Mouse (Mus musculus): ENCODE measurements around the gene Olfr1025-ps1.

Olfr1025-ps1 gene

DNA sequence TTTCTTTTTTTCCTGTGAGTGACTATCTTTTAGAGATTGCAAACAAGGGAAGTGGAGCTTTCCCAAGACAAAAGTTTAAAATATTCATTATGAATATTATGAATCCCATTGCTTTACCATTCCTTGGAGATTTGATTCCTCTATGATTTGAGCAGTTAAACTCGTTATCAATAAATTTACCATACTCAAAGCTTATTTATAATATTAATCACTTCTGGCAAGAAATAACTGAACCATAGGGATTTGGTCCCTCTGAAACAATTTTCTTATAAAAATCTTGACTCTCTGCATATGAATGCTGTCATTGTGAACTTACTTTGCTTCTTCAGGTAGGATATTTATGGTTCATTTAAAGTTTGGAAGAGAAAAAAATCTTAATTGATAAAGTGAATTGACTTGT, at the start of gene Olfr1025-ps1:
TSS of gene Olfr1025-ps1 (plus strand) at position 301 of the 400 bp plus-strand sequence.
- in situ Hi-C loops (cut with MboI, MseI), result no loop called here

DNA sequence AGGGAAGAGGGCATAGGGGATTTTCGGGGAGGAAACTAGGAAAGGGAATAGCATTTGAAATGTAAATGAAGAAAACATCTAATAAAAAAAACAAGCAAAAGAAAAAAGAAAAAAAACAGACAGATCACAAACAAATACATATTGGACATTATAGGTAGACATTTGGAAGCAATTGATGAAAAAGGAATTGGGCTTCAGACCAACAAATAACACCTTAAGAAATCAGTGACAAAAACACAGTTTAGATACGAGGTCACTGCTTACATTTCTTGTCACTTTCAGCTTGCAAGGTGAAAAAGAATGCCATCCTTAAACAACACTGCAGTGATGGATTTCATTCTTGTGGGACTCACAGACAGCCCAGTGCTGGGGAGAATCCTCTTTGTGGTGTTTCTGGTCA, 46.7 kb upstream of the Olfr1025-ps1 start, which contains the start of gene Olfr1022:
TSS of gene Olfr1022 (plus strand) at position 301 of the 400 bp plus-strand sequence.
- in situ Hi-C loops (cut with MboI, MseI), result no loop called here

DNA sequence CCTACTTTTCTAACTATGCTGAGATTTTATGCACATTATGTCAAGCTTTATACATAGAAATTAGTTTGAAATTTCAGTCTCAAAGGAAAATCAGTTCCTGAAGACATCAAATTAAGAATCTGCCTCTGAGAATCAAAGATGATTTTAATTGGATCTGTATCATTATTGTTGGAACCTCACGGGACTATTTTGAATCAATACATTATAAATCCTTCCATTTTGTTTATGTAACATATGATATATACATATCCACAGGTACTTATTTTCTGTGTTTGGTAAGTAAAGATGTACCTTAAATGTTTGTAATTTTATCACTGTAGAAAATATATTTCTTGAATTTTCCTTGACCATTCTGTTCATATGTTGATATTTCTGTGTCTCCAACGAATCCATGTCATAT, 29.7 kb upstream of the Olfr1025-ps1 start, which contains the start of gene Olfr1023:
TSS of gene Olfr1023 (plus strand) at position 301 of the 400 bp plus-strand sequence.
- in situ Hi-C loops (cut with MboI, MseI), result no loop called here

DNA sequence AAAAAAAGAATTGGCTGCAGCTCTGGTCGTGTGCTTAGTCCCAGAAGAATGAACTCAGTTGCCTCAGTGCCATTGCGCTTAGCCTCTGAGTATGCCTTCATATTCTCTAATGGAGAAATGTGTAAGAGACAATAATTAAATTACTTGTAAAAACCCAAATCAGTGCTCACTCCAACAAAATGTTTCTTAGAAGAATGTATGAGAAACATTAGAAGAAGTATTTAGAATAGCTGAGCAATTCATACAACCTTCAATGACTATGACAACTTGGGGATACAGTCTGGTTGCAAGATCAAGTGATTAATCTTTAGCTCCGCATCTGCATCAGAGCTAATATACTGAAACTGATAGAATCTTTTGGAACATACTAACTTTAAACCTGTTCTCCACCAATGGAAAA, 10.0 kb upstream of the Olfr1025-ps1 start, which contains the start of gene Olfr1024:
TSS of gene Olfr1024 (minus strand) at position 101 of the 400 bp plus-strand sequence.
- in situ Hi-C loops (cut with MboI, MseI), result no loop called here

DNA sequence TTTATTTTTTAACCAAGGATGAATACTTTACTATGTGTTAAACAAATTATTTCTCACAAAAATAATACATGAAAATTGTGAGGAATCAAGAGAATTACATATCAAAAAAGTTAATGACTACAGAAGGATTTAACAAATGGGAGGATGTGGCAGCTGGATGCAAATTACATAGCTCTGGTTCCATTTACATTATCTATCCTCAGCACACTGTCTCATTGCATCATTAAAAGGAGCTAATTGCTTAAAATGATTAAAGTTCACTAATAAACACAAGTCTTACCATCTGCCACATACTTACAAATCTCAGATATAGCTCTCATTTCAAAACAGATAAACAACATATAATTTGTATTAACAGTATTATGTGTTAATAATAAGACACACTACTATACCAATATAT, 1.8 kb upstream of the Olfr1025-ps1 start:
- in situ Hi-C loops (cut with MboI, MseI), result no loop called here

DNA sequence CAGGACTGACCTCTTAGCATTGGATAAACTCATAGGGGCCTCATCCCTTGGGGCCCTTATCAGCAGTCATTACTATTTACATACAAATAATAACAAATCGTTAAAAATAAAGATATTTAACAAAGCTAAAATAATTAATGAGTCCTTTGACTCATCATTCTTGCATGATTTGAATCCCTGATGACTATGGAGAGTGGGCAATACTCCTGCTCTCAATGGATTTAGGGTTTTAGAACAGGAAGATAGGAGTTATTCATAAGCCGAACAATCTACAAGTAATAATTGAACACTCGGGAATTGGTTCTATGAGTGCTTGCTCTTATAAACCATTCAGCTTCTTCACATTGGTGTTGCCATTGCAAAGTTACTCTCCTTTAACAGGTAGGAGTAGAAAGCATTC, 6.3 kb downstream of the Olfr1025-ps1 start, which contains the start of gene Olfr1026:
TSS of gene Olfr1026 (plus strand) at position 301 of the 400 bp plus-strand sequence.
- in situ Hi-C loops (cut with MboI, MseI), result no loop called here

DNA sequence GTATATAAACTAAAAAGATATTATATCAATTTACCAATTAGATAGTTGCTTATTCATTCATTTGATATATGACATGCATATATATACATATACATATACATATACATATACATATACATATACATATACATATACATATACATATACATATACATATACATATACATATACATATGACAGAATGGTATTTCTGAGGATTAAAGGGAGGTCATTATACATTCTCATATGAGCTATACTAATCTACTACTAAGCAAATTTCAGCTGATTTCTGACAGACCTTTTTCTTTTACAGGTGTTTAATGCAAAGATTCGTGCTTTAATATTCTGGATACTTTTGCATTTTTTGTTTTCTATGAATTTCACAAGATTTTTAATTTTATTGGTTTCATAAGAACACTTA, 35.1 kb downstream of the Olfr1025-ps1 start, which contains the start of gene Olfr1028:
TSS of gene Olfr1028 (plus strand) at position 301 of the 400 bp plus-strand sequence.
- in situ Hi-C loops (cut with MboI, MseI), result no loop called here

All from T-helper 1 cell (primary cell).